Mouse (Mus musculus) layer of hippocampus, adult 2 months (tissue): ENCODE results near the gene Lgi1. TPM values are rescaled to one million over a fixed set of nuclear protein-coding genes. Genes with fewer than 3 reads are reported as not detected.
A peak's percentile ranks its signal among the peaks of the same experiment; 100 is the strongest.

Experiments
- DNase-seq, 2 experiments: peaks; one replicate each; pipeline ENCODE4 v3.0.0; 2022; ENCODE audit warnings: low spot score in 2 of 2
- H3K27ac ChIP-seq: fragments of 200-600 bp; 2 replicates; pipeline ENCODE4 v1.8.1; 2022
- H3K4me3 ChIP-seq: fragments of 200-600 bp; 2 replicates; pipeline ENCODE4 v1.8.1; 2022; ENCODE audit warnings: mild to moderate bottlenecking
- CTCF ChIP-seq: fragments of 200-600 bp; conservative IDR thresholded peaks from 2 replicates; pipeline ENCODE4 v1.8.1; 2022; ENCODE audit warnings: antibody characterized with exemption, mild to moderate bottlenecking, moderate library complexity
- total RNA-seq, 2 experiments: library from RNA; stranded (reverse); gene quantifications; 2 replicates each; pipeline ENCODE4 v1.2.3; 2021

Lgi1 gene
- total RNA-seq, 2 experiments from 2014 or later, result 196 to 209 TPM

- H3K27ac ChIP-seq, result no peak overlapping the region
- no peak for TF ChIP-seq CTCF
- H3K4me3 ChIP-seq, result no peak overlapping the region
- no peak for DNase-seq
Measured at GRCm38 (mm10) chr19:38320651-38321188, 56.4 kb downstream of the Lgi1 start.

- H3K4me3 ChIP-seq, result no peak overlapping the region
- DNase-seq, result no peak
- H3K27ac ChIP-seq, result peak overlapping the region; percentile 83
- TF ChIP-seq CTCF, result peak; percentile 29; the same call in 1 of the 2 replicates
Measured at GRCm38 (mm10) chr19:38323726-38324125, 59.4 kb downstream of the Lgi1 start.

DNA sequence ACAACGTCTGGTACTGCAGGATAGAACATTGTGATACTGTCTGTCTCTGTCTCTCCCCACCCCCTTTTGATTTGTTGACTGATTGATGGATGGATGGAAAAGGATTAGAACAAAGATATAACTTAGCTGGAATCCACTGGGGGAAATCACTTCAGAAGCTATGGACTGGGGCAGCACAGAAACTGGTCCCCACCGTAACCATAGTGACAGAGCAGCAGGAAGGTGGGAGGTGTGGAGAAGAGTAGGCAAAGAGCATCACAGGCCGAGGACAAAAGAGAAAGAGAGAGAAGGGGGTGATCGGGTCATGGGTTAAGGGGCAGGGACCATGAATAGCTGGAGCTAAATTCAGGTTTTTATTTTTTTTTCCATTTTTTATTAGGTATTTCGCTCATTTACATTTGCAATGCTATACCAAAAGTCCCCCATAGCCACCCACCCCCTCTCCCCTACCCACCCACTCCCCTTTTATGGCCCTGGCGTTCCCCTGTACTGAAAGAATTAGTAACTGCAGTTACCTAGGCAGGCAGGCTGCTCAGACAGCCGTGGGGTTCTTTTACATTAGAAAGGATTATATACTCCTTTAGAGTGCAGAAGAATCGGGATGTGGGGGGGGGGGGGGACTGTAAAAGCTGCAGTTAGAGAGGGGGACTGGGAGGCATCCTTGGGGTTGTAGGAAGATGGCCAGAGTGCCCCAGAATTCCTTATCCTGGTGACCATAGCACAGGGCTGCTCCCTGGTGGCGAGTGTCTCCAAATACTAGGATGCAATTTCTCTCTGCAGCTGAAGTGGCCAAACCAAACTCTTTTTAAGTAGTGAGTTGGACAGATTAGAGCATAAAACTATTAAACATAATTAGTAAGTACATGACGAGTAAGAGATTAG lies 60.1 kb downstream of the Lgi1 start:
- DNase-seq, result peak in 1 of 2 experiments; percentile 39
- Histone ChIP-seq H3K4me3 (no peak overlapping the region), H3K27ac (peak overlapping the region; percentile 83)
- TF ChIP-seq CTCF, result peak; percentile 72

GRCm38 (mm10) chr19:38325029-38325398 lies 60.7 kb downstream of the Lgi1 start:
- DNase-seq, result no peak
- Histone ChIP-seq H3K4me3 (no peak overlapping the region), H3K27ac (peak overlapping the region; percentile 83)
- TF ChIP-seq CTCF, result no peak

DNA sequence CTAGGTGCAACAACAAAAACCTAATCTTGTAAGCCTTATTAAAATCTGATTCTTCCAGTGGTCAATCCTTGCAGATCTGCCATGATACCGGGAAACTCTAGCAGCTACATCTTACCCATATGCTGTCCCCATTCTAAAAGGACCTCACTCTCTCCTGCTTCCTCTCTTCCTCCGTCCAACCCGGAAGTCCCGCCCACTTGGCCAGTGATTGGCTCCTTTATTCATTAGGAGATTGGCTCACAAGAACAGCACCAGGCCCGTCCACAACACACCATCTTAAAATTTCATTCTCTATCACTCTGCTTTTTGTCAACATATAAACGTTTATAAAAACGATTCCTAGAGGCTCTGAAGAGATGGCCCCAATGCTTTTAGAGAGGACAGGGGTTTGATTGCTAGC lies 61.5 kb downstream of the Lgi1 start:
- DNase-seq, result no peak
- TF ChIP-seq CTCF, result no peak
- peak overlapping the region; percentile 83; the same call in 1 of the 2 replicates for H3K27ac ChIP-seq
- no peak overlapping the region for H3K4me3 ChIP-seq

DNA sequence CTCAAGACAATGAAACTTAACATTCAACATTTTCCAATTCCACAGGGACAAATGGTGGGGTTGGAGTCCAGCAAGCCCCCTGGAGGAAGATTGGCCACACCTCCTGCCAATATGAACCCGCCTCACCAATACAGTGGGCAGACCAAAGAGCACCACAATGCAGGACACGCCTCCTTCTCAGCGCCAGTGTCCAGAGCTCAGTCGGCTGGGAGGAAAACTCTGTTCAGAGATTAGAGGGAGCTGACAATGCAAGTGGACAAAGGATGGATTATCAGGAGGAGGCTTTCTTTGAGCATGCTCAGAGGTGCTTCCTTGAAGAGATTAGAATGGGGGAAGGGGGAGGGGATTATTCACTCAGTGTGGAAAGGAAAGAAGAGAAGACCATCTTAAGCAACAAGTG lies 62.7 kb downstream of the Lgi1 start:
- H3K4me3 ChIP-seq, result no peak overlapping the region
- DNase-seq, result no peak
- no peak for TF ChIP-seq CTCF

DNA sequence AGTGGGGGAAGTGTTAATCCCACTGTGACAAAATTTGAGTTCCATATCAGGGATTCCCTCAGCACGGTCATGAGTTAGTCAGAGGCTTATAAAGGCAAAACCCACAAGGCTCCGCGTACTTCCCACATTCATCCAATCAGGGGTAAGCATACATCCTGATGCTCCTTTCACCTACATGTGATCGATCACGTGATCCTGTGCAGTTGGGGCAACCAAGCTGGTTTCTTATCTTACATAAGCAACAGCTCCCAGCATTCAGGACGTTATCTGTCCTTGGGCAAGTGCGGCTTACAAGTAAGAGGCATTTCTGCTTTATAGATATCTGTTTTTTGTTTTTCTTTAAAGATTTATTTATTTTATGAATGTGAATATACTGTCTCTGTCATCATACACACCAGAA lies 63.7 kb downstream of the Lgi1 start:
- Histone ChIP-seq H3K27ac (no peak overlapping the region), H3K4me3 (no peak overlapping the region)
- TF ChIP-seq CTCF, result no peak
- no peak for DNase-seq

More for the DNA sequence above, 62.7 kb downstream of the Lgi1 start:
- no peak overlapping the region for H3K27ac ChIP-seq

- no peak overlapping the region for H3K27ac ChIP-seq
- peak; percentile 46 for TF ChIP-seq CTCF
- H3K4me3 ChIP-seq, result no peak overlapping the region
- DNase-seq, result no peak
Measured at GRCm38 (mm10) chr19:38329257-38329656, 64.9 kb downstream of the Lgi1 start.

GRCm38 (mm10) chr19:38331072-38331471 lies 66.7 kb downstream of the Lgi1 start:
- Histone ChIP-seq H3K4me3 (no peak overlapping the region), H3K27ac (no peak overlapping the region; the same call in 1 of the 2 replicates)
- no peak for DNase-seq
- TF ChIP-seq CTCF, result no peak

DNA sequence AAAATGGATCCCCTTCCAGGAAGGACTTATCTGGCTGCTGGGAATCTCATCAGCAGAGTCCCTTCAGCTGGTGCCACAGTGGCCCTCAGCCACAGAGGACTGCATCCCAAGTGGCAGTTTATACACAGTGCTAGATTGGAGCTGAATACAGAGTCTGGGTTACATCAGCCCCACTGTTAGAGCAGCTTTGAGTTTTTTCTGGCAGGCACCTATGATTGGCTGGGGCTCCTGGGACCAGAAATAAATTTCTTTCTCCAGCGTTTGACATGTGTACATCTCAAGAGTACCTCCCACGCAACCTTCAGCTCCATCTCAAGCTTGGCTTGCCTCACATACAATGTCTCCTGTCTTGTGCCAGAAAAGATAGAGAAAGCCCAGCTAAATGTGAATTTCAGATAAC lies 67.9 kb downstream of the Lgi1 start:
- Histone ChIP-seq H3K4me3 (no peak overlapping the region), H3K27ac (peak overlapping the region; percentile 49)
- no peak for TF ChIP-seq CTCF
- peak in 1 of 2 experiments; percentile 46 for DNase-seq

DNA sequence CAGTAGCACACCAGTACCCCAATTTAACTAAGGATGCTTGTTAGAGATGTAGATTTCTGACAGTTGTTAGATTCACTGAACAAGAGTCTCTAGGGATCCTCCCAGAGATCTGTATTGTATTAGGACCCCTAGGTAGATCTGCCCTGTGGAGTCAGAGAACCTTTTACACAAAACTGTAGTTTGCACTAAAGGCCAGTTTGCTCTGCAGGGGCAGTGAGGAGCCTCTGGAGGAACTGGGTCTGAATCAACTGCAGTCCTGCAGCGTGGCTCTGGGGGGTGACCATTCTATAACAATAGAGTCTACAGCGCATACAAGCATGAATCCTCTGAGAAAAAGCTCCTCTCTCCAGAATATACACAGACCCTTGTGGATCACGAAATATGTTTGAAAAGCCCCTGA lies 68.5 kb downstream of the Lgi1 start:
- no peak for DNase-seq
- no peak for TF ChIP-seq CTCF
- Histone ChIP-seq H3K4me3 (no peak overlapping the region), H3K27ac (peak overlapping the region; percentile 49; the same call in 1 of the 2 replicates)

GRCm38 (mm10) chr19:38336553-38336952 lies 72.2 kb downstream of the Lgi1 start:
- no peak for TF ChIP-seq CTCF
- Histone ChIP-seq H3K27ac (no peak overlapping the region), H3K4me3 (no peak overlapping the region)
- DNase-seq, result no peak

DNA sequence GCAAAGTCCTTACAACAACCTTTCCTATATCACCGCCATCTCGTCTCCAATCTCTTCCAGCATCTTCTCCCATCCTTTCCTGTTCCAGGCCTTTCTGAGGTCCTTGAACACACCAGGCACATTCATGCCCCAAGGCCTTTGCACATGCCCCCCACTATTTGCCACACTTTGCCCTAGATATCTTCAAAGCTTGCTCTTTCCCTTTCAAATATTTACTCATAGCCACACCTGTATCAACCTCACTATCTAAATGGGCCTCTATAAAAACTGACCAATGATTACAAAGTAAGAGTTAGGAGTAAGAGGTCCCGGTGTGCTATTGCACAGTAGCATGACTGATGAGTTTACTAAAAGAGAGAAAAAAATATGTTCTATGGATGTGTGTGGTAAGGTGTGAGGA lies 73.0 kb downstream of the Lgi1 start:
- no peak for TF ChIP-seq CTCF
- H3K4me3 ChIP-seq, result no peak overlapping the region
- no peak overlapping the region for H3K27ac ChIP-seq
- no peak for DNase-seq

- no peak overlapping the region for H3K27ac ChIP-seq
- H3K4me3 ChIP-seq, result no peak overlapping the region
- no peak for TF ChIP-seq CTCF
- no peak for DNase-seq
Measured at GRCm38 (mm10) chr19:38339734-38340133, 75.4 kb downstream of the Lgi1 start.
